ENCODE assay signal across 7 mouse cellular contexts in the genomic region with DNA sequence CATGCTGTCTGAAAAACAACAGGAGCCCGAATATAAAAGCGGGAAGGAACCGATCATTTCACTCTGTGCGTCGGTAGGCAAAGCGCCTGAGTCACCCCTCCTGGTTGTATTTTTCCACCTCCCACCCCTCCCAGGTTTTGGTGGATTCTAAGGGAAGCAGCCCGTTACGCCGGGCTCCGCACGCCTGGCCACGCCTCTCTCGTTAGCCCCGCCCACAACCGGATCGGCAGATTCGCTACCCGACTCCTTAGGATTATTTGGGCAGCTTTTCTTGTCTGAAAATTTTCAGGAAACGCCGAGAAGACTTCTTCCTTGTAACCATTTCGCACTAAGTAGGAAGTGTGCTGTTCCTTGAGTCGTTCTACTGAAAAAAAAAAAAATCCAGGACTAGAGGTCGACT. TPM values are rescaled to one million over a fixed set of nuclear protein-coding genes. Genes with fewer than 3 reads are reported as not detected.
DNase-seq lines count a peak whose midpoint lies in the region; ATAC-seq lines count a peak whose summit lies in the region.

Setd1a (plus strand) TSS at position 245 of the 400 bp plus-strand sequence.

- H3K9me3 ChIP-seq in embryonic facial prominence, embryonic 11.5 days (replicated peaks; ENCODE audit: control insufficient read depth, low read length), result no peaks in the 10 kb centered on the region
- no peaks in the 10 kb centered on the region for H3K9me3 ChIP-seq in limb, embryonic 11.5 days (ENCODE audit: control insufficient read depth, low read length)
- H3K9me3 ChIP-seq in midbrain, embryonic 13.5 days, result no peaks in the 10 kb centered on the region

- peak within 1 kb of the TSS; percentile 89 for H3K4me3 ChIP-seq in embryonic facial prominence, embryonic 11.5 days (ENCODE audit: low read depth, low read length)
- peak within 1 kb of the TSS; percentile 70 for H3K4me3 ChIP-seq in limb, embryonic 11.5 days (ENCODE audit: low read depth, low read length)
- H3K4me3 ChIP-seq in midbrain, embryonic 13.5 days (replicated peaks), result peak within 1 kb of the TSS; percentile 90

- no peaks in the 10 kb centered on the region for H3K4me1 ChIP-seq in embryonic facial prominence, embryonic 11.5 days (ENCODE audit: control insufficient read depth, insufficient read depth, low read length)
- H3K4me1 ChIP-seq in limb, embryonic 11.5 days (ENCODE audit: control insufficient read depth, insufficient read depth, low read length), result peaks cover 8% of the 10 kb centered on the region
- peaks cover 17% of the 10 kb centered on the region for H3K4me1 ChIP-seq in midbrain, embryonic 13.5 days (replicated peaks)

- peak; percentile 30; the same call in 1 of the 2 replicates for ATAC-seq in embryonic facial prominence, embryonic 11.5 days (replicated peaks; ENCODE audit: insufficient number of reproducible peaks, low FRiP score, low TSS enrichment, low read depth)
- ATAC-seq in limb, embryonic 11.5 days (ENCODE audit: insufficient number of reproducible peaks, low FRiP score, low TSS enrichment, low read depth), result peak; percentile 61; the same call in 1 of the 2 replicates
- ATAC-seq in midbrain, embryonic 13.5 days, result peak; percentile 62

- peak within 1 kb of the TSS; percentile 91 for H3K27ac ChIP-seq in embryonic facial prominence, embryonic 11.5 days (replicated peaks; ENCODE audit: low read depth, low read length)
- peak within 1 kb of the TSS; percentile 91 for H3K27ac ChIP-seq in limb, embryonic 11.5 days (replicated peaks; ENCODE audit: low read depth, low read length)
- H3K27ac ChIP-seq in midbrain, embryonic 13.5 days, result peak within 1 kb of the TSS; percentile 98

- under 1% methylated on average over 23 of the region's 23 CpGs for WGBS in embryonic facial prominence, embryonic 11.5 days
- under 1% methylated on average over 23 of the region's 23 CpGs for WGBS in limb, embryonic 11.5 days
- WGBS in midbrain, embryonic 13.5 days, result under 1% methylated on average over 23 of the region's 23 CpGs

- H3K27me3 ChIP-seq in embryonic facial prominence, embryonic 11.5 days (ENCODE audit: control insufficient read depth, insufficient read depth, low read length), result no peaks in the 10 kb centered on the region
- H3K27me3 ChIP-seq in limb, embryonic 11.5 days (ENCODE audit: control insufficient read depth, insufficient read depth, low read length), result no peaks in the 10 kb centered on the region
- no peaks in the 10 kb centered on the region for H3K27me3 ChIP-seq in midbrain, embryonic 13.5 days

- H3K36me3 ChIP-seq in embryonic facial prominence, embryonic 11.5 days (replicated peaks; ENCODE audit: control insufficient read depth, insufficient read depth, low read depth, low read length), result no peaks in the 10 kb centered on the region; the same call in 1 of the 2 replicates
- peaks cover 4% of the 10 kb centered on the region; the same call in 1 of the 2 replicates for H3K36me3 ChIP-seq in limb, embryonic 11.5 days (ENCODE audit: control insufficient read depth, insufficient read depth, low read length)
- peaks cover 29% of the 10 kb centered on the region for H3K36me3 ChIP-seq in midbrain, embryonic 13.5 days

- DNase-seq in adrenal gland, postnatal 25 days, result peak; percentile 92
- peak; percentile 90 for DNase-seq in embryonic facial prominence, embryonic 11.5 days (ENCODE audit: low spot score)
- peak; percentile 98 for DNase-seq in heart, adult 11 months
- peak; percentile 81 for DNase-seq in kidney, adult 11 months
- peak; percentile 92 for DNase-seq in limb, embryonic 11.5 days (ENCODE audit: low spot score)
- peak; percentile 71 to 88 for DNase-seq in spleen, adult 18-20 months

- H3K9ac ChIP-seq in embryonic facial prominence, embryonic 11.5 days (replicated peaks; ENCODE audit: low read length), result peak within 1 kb of the TSS; percentile 85
- H3K9ac ChIP-seq in limb, embryonic 11.5 days (ENCODE audit: low read length), result peak within 1 kb of the TSS; percentile 92
- H3K9ac ChIP-seq in midbrain, embryonic 13.5 days (replicated peaks), result peak within 1 kb of the TSS; percentile 92

- peak within 1 kb of the TSS; percentile 69 for H3K4me2 ChIP-seq in embryonic facial prominence, embryonic 11.5 days (ENCODE audit: low read depth, low read length)
- H3K4me2 ChIP-seq in limb, embryonic 11.5 days (ENCODE audit: low read depth, severe bottlenecking), result peak within 1 kb of the TSS; percentile 76
- peak within 1 kb of the TSS; percentile 78 for H3K4me2 ChIP-seq in midbrain, embryonic 13.5 days (replicated peaks)

RNA-seq across cellular contexts. Expression of gene Setd1a, which starts in this region (rescaled TPM):
- 36.9 and 49.8 TPM in 2 replicates for total RNA-seq in adrenal gland, postnatal 25 days (2021)
- polyA plus RNA-seq in embryonic facial prominence, embryonic 11.5 days (2014; fragmentation: Nextera tagmentation; extraction: Ambion mirVana), result 21.7 and 22.0 TPM in 2 replicates
- polyA plus RNA-seq in limb, embryonic 11.5 days (2014; fragmentation: Nextera tagmentation; extraction: Ambion mirVana), result 31.5 and 38.0 TPM in 2 replicates
- 19.7 and 22.7 TPM in 2 replicates for polyA plus RNA-seq in midbrain, embryonic 13.5 days (2015; fragmentation: Nextera tagmentation; extraction: Ambion mirVana)

Comparison
In these comparisons a context has a peak if more than half of its experiments do, and no peak if none do; other contexts are left out.
1. Peak in every context shown above with its lines: DNase-seq, ATAC-seq, H3K4me3 ChIP-seq and H3K27ac ChIP-seq.